Mouse (Mus musculus): ENCODE data around the gene Usp44.
"Not testable (repeated sequence)": the region's sequence is repeated elsewhere in the genome, so short reads cannot be mapped to it uniquely, and the experiment has no call there.

Usp44 gene

DNA sequence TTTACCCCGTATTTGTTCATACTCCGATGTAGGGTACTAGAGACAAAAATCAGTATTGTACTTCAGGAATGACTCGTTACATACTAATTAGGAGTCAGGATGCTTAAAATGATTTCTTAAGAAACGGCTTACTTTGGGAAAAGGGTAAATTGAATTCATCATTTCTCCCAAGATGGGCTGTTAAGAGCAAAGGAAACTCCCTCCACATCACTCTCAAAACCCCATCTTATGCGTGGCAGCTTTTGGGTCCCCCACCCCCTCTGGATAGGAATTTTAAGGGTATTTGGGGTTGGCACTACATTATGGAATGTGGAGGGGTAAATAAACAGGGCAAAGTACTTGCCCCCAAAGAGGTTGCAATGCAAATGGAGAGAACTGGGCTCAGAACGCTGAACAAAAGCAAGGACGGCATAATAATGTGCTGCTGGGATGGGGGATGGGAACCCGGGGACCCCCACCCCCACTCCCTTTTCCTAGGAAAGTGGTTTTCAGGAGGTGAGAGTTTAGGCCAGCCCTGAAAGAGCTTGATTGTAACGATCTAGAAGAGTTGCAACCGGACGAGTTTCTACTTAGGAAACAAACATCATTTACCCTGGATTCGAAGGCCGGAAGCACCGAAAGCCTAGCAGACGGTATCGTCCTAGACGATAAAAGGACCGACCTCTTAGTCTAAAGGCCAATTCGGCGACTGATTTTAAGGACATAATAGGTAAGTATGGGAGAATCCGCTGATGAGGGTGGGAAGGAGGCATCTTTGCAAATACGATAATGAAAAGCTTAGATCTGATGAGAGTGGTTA, at the start of gene Usp44:
Gene Usp44 (plus strand): TSS at position 625 of the 799 bp plus-strand sequence.
- DNase-seq = no peak

DNA sequence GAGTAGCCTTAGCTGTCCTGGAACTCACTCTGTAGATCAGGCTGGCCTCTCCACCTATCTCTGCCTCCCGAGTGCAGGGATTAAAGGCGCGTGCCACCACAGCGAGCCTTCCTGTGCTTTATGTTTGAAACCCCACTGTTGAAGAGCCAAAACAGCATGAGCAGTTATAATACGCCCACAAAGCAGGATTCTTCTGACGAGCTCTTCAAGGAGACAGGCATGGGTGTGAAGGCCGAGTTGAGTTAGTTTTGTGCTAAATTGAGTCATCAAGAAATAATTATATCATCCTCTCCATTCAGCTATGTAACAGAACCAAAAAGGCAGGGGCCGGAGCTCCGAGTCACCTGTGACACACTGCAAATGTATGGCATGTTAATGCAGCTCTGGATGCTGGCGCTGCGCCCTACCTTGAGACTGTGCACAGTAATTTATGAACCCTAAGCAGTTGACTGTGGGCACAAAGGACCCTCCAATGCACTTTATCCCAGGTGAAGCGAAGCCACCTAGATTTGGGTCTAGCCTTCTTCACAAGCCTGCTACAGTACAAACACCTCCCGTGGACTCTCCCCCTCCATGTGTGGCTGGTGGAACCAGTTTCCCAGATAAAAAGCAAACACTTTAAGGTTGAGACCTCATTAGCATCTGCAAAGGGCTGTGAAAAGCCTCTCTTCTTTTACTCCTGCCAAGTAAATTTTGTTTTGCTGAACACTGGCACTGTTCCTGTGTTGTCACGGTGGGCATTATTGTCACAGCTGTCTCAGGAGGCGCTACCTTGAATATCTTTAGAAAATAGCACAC, 47.9 kb upstream of the Usp44 start:
- no peak for DNase-seq

DNA sequence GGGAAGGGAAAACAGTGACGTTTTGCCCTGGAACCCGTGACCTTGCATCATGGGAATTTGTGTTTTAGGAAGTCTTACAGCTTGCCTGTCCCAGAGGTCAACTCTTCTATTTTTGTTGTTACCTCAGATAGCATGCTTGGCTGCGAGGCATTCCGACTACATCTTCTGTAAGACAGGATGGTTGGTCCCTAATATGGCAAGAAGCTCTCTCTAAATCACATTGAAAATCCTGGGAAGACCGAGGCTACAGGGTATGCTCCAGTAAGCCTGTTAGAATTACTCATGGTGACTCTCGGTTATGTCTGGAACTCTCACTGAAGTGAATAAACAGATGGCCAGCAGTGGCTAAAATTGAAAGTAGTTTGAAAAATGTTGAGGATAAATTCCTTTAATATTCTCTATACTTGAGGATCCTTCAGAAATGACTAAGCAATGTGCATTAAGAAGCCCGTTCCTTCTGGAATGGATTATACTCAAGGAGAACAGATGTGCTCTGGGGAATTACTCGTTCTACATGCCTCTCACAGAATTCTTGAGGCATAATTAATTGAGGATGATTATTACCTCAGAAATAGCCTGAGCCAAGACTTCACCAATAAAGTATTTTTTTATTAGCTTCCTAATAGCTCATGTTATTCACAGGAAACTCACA, 31.5 kb upstream of the Usp44 start:
- no peak for DNase-seq

DNA sequence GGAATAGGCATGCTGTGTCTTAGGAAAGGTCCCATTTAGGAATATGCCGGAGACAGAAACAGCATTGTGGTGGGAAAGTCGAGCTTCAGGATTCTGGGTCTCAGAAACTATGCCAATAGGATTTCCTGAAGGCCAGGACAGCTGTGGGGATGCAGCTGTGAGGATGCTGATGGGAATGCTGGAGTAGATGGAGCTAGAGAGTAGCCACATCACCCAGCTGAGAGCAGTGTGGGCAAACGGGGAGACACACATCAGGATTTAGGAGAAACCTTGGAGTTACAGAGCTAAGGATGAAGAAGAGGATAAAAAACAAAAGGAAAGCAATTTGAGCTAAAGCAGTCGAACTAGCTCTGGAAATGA, 31.0 kb upstream of the Usp44 start:
- no peak for DNase-seq

DNA sequence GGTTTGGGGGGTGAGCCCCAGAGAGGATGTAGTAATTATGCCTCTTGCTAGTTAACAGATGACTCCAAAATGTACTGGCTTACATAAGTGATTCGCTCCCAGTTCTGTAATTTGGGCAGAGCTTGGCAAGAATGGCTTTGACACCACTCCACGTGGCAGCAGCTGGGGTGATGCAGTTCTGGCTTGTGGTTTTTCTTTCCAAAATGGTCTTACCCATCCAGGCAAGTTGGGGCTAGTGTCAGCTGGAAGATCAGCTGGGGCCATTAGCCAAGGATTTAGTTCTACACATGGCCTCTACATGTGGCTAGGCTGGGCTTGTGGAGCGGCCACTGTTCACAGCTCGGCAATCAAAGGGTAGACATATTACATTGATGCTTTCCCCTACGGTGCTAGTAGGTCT, 30.5 kb upstream of the Usp44 start:
- DNase-seq = no peak

DNA sequence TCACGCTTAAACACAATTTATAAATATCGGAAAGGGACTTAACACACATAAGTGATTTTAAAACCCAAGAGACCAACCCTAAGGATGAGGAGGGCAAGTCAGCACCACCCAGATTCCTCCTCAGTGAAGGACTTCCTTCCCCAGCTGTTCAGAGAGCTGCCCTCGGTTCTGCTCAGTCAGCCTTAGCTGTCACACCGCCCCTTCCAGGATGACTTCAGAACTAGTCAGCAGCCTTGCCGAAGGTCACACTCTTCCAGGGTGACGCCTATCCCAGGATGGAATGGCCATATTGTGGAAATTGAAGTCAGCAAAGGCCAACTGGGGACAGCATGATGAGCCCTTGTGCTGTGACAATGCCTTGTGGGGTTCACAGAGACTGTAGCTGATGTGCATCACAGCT, 28.2 kb upstream of the Usp44 start:
- DNase-seq = no peak

DNA sequence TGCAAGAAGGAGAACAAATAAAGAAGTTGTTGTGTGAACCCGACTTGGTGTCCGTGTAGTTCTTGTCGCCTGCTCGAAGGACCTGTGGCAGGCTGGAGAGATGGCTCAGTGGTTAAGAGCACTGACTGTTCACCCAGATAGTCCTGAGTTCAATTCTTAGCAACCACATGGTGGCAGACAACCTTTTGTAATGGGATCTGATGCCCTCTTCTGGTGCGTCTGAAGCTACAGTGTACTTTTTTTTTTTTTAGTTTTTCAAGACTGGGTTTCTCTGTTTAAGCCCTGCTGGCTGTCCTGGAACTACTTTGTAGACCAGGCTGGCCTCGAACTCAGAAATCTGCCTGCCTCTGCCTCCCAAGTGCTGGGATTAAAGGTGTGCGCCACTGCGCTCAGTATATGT, 21.9 kb upstream of the Usp44 start:
- not testable (repeated sequence) for DNase-seq

DNA sequence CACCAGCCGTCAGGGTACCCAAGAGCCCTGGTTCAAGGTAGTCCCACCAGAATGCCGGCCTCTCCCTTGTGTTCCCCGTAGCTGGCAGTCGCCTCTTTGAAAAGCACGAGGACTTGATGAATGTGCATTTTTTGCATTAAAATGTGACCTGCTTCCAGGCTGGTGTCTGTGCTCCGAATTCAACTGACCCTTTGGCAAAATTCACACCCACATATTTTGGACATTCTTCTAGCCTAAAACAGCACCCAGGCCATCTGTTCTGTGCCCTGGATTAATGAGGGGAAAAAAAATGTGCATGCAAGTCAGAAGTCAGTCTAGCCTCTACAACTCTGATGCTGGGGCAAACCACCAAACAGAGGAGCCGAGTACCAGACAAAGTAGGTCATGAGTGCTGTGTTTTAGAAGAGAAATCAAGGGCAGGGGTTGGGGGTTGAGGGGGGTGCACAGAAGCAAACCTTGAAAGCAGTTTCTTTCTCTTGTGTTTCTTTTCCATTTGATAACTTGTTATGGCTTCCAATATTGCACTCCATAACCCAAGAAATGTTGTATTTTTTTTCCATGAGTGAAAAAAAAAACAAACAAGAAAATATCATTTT, 20.7 kb upstream of the Usp44 start:
- DNase-seq = no peak

DNA sequence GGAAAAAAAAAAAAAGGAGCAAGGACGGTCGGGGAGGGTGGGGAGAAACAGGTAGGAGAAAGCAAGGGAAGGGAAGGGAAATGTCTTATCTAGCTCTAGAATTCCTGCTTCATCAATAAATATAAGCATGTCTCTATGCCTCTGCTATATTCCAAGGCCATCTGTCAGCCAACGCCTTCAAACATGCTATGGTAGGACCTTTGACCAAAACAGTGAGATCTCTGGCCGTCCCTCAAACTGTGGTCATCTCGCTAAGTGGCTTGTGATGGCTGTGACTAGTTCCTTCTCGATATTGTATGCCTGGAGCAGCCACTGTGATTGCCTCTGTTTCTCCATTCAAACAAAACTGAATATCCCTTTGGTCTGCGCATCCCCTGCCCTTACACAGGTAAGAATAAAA, 19.3 kb upstream of the Usp44 start:
- no peak for DNase-seq

DNA sequence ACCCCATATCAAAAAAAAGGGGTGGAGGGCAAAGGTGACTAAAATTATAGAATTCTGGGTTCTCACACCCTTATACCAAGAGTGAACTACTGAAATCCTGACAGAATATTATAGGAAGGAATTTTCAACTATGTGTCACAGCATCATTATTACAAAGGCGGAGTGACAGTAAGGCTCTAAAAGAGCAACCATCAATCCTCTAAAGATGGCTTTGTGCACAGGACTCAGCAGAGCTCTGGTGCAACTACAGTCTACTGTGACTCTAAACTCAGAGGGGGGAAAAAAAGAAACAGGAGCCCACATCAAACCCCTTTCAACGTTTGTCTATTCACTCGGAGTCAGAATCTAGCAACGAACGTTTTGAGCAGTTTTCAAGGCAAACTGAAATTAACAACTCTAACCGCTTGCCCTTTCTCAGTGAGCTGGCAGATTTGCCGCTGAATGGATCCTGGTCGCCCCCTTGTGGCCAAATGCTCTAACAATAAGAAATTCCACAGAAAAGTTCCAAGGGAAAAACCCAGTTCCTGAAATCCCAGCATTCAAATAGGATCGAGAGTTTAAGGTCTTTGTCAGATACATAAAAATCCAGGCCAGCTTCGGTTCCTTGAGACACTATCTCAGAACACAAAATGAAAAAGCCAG, 18.5 kb upstream of the Usp44 start:
- peak; percentile 81 for DNase-seq

DNA sequence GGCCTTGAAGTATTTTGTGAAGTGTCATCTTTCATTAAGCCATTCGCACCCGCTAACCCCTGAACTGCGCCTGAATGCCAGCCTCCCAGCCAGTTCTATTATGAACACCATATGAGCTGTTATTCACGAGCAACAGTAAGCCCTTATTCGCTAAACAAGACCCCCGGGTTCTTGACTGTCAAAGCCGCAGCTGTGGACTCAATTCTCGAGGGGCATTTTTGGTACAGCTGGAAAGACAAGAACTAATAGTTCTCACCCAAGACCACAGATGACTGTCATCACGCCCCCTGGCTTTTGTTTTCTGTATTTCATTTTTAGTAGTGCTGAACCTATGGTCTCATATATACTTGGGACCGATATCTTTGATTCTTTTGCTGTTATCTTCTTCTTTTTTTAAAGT, 17.6 kb upstream of the Usp44 start:
- DNase-seq = no peak

DNA sequence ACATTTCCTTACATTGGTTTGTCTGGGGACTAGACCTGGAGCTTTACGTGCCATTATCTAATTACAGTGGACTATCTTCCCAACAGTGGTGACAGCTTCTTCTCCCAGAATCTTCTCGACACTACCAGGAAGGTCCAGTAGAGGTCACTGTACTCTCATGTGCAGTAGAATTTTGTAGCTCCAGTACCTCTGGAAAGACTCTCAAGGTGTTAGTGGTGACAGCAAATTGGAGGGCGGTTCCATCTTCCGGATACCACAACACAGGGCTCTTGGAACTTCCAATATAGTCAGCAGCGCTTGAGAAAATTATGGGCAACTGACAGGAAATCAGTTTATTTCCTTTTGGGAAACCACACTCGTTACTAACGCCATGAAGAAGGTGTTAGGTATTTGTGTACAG, 12.7 kb upstream of the Usp44 start:
- peak; percentile 54 for DNase-seq

DNA sequence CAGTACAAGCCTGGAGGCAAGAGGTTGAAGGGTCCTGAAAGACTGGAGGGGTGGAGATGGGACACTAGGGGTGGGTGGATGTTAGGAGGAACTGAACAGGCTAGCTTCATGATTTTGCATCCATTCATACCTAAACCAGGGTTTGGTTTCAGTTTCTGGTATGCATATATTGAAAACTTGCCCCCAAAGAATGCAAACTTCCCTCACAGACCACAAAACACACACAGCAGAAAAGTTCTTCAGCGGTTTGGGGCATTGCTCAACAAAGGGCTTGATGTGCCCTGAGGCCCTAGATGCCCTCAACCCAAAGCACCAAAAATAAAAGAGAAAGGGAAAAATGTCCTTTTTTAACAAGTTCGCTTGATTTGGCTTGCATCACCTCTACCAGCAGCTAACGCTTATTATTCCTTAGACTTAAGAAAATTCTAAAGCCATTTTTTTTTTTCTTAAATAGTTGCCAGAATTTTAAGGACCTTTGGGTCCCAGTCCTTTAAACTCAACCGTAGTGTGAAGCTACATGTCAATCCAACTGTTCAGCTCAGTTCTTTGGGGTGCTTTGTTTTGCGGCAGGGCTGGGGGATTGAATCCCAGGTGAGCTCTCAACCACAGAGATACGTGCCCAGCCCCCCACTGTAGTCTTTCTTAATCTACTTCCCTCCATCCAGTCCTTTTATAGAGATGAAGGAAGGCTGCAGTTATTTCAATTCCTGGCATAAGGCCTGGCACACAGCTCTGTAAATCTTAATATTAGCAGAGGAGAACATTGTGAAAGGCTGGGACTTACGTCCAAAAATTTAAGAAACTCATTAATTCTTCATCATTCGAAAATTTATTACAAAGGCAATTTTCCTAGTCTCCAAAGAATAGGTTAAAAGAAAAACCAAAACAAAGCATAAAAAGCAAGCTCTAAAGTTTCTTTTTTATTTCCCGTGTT, 1.2 kb upstream of the Usp44 start:
- DNase-seq = no peak

DNA sequence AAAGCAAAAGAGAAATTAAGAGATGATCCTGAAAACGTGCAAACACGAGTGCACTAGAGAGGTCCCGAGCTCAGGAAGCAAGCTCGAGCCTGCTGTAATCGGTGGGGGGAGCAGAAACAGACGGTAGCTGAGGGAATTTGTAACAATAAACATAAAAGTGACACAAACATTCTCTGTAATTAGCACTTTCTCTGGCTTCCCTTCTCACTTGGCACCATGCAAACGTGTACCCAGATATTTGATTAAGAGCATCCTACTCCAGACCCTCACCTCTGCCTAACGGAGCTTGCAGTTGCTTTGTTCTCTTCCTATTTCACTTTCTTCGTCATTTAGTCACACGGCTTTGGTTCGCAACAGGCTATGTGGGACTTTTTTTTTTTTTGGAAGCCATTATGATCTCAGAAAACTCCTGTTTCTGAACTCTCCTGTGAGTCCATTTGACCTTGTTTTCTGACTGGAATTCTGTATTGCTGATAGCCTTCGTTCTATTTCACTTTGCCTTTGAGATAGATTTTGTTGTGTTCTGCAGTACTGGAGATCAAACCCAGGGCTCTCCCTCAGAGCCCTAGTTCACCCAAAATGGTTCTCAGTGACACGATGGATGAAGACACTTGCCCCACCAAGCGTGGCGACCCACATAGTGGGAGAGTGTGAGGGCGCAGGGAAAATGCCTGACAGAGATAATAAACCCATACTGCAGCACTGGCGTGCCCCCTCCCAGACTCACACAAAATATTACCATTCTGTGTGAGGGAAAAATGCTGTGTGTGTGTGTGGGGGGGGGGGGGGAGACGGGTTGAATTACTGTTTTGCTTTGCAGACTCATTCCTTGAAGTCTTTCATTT, 597 bp downstream of the Usp44 start:
- no peak for DNase-seq

DNA sequence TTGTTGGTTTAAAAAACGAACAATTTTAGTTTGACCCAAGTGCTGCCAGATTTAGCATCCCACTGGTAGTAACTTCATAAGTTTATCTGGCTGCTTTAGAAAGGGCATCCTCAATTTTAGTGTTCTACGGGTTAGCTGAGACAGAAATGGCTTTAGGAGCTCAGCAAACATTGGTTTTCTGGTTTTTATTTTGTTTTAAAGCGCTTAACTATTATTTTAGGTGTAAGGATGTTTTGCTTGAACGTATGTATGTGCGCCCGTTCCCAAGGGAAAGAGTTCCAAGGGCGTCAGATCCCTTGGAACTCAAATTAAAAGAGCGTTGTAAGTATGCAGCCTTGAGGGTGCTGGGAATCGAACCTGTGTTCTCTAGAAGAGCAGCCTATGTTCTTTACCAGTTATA, 1.5 kb downstream of the Usp44 start:
- no peak for DNase-seq

DNA sequence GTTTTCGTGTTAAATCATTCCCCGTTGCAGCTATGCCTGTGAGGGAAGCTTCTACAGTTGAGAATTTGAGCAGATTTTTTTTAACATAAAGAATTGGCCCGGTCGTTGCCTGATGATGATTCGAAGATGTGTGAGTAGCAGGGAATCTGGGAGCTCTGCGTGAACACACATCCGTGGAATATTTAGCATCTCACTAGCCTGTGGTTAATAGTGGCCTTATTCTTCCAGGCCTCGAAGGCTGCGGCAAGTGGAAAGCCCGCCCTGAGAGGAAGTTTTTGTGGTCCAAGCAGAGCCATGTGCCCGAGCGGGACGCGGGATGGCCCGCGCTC, 2.0 kb downstream of the Usp44 start:
- no peak for DNase-seq

DNA sequence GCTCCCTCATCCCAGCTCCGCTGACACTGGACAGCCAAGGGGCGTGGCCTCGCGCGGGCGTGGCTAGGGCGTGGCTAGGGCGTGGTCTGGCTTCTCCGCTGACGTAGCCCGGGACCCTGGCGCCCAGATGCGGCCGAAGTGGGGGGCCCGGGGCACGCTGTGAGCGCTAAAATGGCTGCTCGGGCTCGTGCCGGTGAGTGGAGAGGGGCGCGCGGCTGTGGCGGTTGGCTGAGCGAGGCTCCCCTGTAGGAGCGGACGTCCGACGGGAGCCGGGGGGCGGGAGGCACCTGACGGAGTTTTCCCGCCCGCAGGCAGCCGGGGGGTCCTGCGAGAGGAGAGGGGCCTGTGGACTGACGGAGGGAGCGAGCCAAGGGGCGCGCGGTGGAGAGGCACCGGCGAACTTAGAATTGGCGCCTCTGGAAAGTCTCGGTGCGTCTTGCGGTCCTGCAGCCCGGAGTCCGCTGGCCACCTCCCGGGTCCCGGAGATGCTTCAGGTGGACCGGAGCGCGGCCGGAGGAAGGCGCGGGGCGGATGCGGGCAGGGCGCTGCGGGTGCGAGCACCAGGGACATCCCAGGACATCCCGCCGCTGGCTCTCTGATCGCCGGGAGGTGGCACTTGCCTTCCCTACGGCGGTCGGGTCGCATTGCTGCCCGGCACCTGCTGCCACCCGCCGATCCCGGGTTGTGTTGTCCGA, 2.5 kb downstream of the Usp44 start:
- peak; percentile 11 for DNase-seq

DNA sequence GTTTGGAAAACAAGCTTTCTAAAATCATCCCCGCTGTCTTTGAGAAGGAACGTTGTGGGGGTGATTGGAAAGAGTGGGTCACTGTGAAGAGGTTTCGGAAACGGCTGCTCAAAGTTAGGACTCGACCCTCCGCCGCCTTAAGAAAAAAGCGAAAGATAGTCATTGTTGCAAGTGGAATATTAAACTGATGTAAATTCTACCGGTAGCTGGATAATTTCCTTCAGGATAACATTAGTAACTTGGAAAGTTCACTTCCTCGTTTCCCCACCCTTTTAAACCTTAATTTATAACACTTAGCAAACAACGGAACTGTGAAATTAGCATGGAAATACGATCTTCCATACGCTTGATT, 3.0 kb downstream of the Usp44 start:
- no peak for DNase-seq

DNA sequence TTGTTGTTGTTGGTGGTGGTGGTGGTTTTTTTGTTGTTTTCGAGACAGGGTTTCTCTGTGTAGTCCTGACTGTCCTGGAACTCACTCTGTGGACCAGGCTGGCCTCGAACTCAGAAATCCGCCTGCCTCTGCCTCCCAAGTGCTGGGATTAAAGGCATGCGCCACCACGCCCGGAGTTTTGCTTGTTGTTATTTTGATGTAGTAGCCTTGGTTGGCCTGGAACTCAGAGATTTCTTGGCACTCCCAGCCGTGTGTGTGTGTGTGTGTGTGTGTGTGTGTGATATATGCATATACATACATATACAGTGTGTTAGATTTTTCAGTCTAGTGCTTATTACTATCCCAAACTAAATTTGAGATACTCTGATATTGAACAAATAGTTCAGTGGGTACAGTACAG, 3.8 kb downstream of the Usp44 start:
- DNase-seq = not testable (repeated sequence)

DNA sequence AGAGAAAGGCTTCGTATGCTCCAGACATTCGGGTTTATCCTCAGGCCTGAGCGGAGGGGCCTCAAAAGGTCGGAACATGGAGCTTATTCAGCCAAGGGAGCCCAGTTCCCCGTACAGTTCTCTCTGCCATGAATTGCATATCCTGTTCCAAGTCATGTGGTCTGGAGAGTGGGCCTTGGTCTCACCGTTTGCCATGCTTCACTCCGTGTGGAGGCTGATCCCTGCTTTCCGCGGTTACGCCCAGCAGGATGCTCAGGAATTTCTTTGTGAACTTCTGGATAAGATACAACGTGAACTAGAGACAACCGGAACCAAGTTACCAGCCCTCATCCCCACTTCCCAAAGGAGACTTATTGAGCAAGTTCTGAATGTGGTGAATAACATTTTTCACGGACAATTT, 15.4 kb downstream of the Usp44 start:
- no peak for DNase-seq

DNA sequence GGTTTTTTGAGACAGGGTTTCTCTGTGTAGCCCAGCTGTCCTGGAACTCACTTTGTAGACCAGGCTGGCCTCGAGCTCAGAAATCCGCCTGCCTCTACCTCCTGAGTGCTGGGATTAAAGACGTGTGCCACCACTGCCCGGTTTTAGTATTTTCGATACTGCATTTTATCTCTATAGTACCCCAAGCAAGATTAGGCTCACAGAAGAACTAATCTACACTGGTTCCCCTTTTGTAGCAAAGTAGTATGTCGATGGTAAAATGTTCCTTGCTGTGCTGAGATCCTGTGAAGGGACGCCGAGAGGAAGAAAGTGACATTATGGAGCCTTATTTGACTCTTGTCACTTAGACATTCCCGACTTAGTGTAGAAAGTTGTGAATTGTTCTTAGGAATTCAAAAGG, 23.8 kb downstream of the Usp44 start:
- no peak for DNase-seq

Measured in right cerebral cortex, postnatal 14 days (tissue).